8 mouse cellular contexts compared by ENCODE assay signal in genomic region chr3:87157297-87157696, GRCm38 (mm10). TPM values are rescaled to one million over a fixed set of nuclear protein-coding genes. Genes with fewer than 3 reads are reported as not detected.
DNase-seq lines count a peak whose midpoint lies in the region; ATAC-seq and TF ChIP-seq lines count a peak whose summit lies in the region.
"Had no signal": no experiment of that assay in that cellular context is flagged by ENCODE, and none has a peak within 500 bp of the region (broad histone marks: within the 10 kb centered on the region; RNA-seq: fewer than 3 reads in every experiment).

No protein-coding gene starts in this region.

- H3K27me3 ChIP-seq in kidney, postnatal 0 days (ENCODE audit: insufficient read depth, low read length), result no peaks in the 10 kb centered on the region
- H3K27me3 ChIP-seq in intestine, embryonic 16.5 days (replicated peaks; ENCODE audit: control insufficient read depth, insufficient read depth, low read length), result no peaks in the 10 kb centered on the region
- H3K27me3 ChIP-seq in neural tube, embryonic 15.5 days (replicated peaks), result no peaks in the 10 kb centered on the region

- no peak for TF ChIP-seq CTCF in kidney, postnatal 0 days (IDR thresholded peaks at IDR 0.05; ENCODE audit: low read depth)
- TF ChIP-seq CTCF in embryonic fibroblast, embryonic 13.5 days (IDR thresholded peaks at IDR 0.05; ENCODE audit: borderline replicate concordance, insufficient read depth, low read length), result no peak

- ATAC-seq in kidney, postnatal 0 days (replicated peaks; ENCODE audit: low FRiP score, low read depth), result no peak
- ATAC-seq in intestine, embryonic 16.5 days, result no peak
- no peak for ATAC-seq in neural tube, embryonic 15.5 days (ENCODE audit: low FRiP score)

- H3K4me3 ChIP-seq in kidney, postnatal 0 days (replicated peaks; ENCODE audit: low read depth, low read length), result no peak overlapping the region
- H3K4me3 ChIP-seq in embryonic fibroblast, embryonic 13.5 days (ENCODE audit: insufficient read depth, low read length), result no peak overlapping the region
- H3K4me3 ChIP-seq in intestine, embryonic 16.5 days (ENCODE audit: low read length), result no peak overlapping the region
- no peak overlapping the region for H3K4me3 ChIP-seq in neural tube, embryonic 15.5 days (replicated peaks)

- H3K9ac ChIP-seq in kidney, postnatal 0 days (ENCODE audit: low read depth, low read length), result no peak overlapping the region
- peak overlapping the region; percentile 49 for H3K9ac ChIP-seq in intestine, embryonic 16.5 days (ENCODE audit: low read depth, low read length)
- H3K9ac ChIP-seq in neural tube, embryonic 15.5 days (replicated peaks), result no peak overlapping the region

- no peaks in the 10 kb centered on the region for H3K9me3 ChIP-seq in kidney, postnatal 0 days (replicated peaks; ENCODE audit: low read length)
- H3K9me3 ChIP-seq in intestine, embryonic 16.5 days (ENCODE audit: control insufficient read depth, low read length), result no peaks in the 10 kb centered on the region
- H3K9me3 ChIP-seq in neural tube, embryonic 15.5 days (replicated peaks), result no peaks in the 10 kb centered on the region

- DNase-seq in kidney, postnatal 0 days (ENCODE audit: low spot score), result no peak
- no peak for DNase-seq in kidney, postnatal 14 days
- DNase-seq in thymus, postnatal 25 days, result no peak
- no peak for DNase-seq in frontal cortex, postnatal 10 days (ENCODE audit: low spot score in 2 of 2)
- DNase-seq: cerebellum, adult 9-10 months had no signal

- H3K36me3 ChIP-seq in kidney, postnatal 0 days (ENCODE audit: insufficient read depth, low read length), result no peaks in the 10 kb centered on the region
- no peaks in the 10 kb centered on the region for H3K36me3 ChIP-seq in intestine, embryonic 16.5 days (ENCODE audit: control insufficient read depth, insufficient read depth, low read length)
- H3K36me3 ChIP-seq in neural tube, embryonic 15.5 days, result no peaks in the 10 kb centered on the region

- peaks cover 49% of the 10 kb centered on the region for H3K4me1 ChIP-seq in kidney, postnatal 0 days (replicated peaks; ENCODE audit: insufficient read depth, low read length)
- H3K4me1 ChIP-seq in embryonic fibroblast, embryonic 13.5 days (ENCODE audit: control insufficient read depth, insufficient read depth, low read length), result peaks cover 49% of the 10 kb centered on the region
- peaks cover 35% of the 10 kb centered on the region for H3K4me1 ChIP-seq in intestine, embryonic 16.5 days (ENCODE audit: control insufficient read depth, insufficient read depth, low read length)
- peaks cover 76% of the 10 kb centered on the region for H3K4me1 ChIP-seq in neural tube, embryonic 15.5 days

- 33% methylated on average over 6 of the region's 6 CpGs for WGBS in kidney, postnatal 0 days
- WGBS in intestine, embryonic 16.5 days, result 61% methylated on average over 6 of the region's 6 CpGs
- WGBS in neural tube, embryonic 15.5 days, result 85% methylated on average over 6 of the region's 6 CpGs

- H3K27ac ChIP-seq in kidney, postnatal 0 days, result peak overlapping the region; percentile 91
- peak overlapping the region; percentile 99 for H3K27ac ChIP-seq in embryonic fibroblast, embryonic 13.5 days (ENCODE audit: insufficient read depth, low read length)
- peak overlapping the region; percentile 89 for H3K27ac ChIP-seq in intestine, embryonic 16.5 days (ENCODE audit: low read length)
- peak overlapping the region; percentile 57; the same call in 1 of the 2 replicates for H3K27ac ChIP-seq in neural tube, embryonic 15.5 days (replicated peaks)

- H3K4me2 ChIP-seq in kidney, postnatal 0 days (ENCODE audit: low read length), result 0 out of 2 replicates have a peak overlapping the region, but pooled peaks have one; percentile 41
- H3K4me2 ChIP-seq in intestine, embryonic 16.5 days (ENCODE audit: low read depth, low read length), result 0 out of 2 replicates have a peak overlapping the region, but pooled peaks have one; percentile 14
- no peak overlapping the region for H3K4me2 ChIP-seq in neural tube, embryonic 15.5 days

- no peak for TF ChIP-seq POLR2A in embryonic fibroblast, embryonic 13.5 days (IDR thresholded peaks at IDR 0.05; ENCODE audit: low read depth, low read length)

RNA-seq across cellular contexts. Expression of gene Kirrel, which starts 17.2 kb away (rescaled TPM):
- polyA plus RNA-seq in kidney, postnatal 0 days (2015; fragmentation: Nextera tagmentation; extraction: Ambion mirVana), result 11.7 and 12.3 TPM in 2 replicates
- 89.7 and 101 TPM in 2 replicates for polyA plus RNA-seq in embryonic fibroblast, embryonic 13.5 days (2011; ENCODE audit: insufficient read length, low read depth, missing spikeins)
- polyA plus RNA-seq in intestine, embryonic 16.5 days (2015; fragmentation: Nextera tagmentation; extraction: Ambion mirVana), result 7.3 and 8.3 TPM in 2 replicates
- 5.9 and 8.0 TPM in 2 replicates for polyA plus RNA-seq in neural tube, embryonic 15.5 days (2015; fragmentation: Nextera tagmentation; extraction: Ambion mirVana)
